17 mouse cellular contexts compared by ENCODE assay signal in genomic region chr4:100409521-100409920, GRCm38 (mm10).
"Had no signal": no experiment of that assay in that cellular context is flagged by ENCODE, and none has a peak within 500 bp of the region (broad histone marks: within the 10 kb centered on the region; RNA-seq: fewer than 3 reads in every experiment).

No protein-coding gene starts in this region.

- H3K4me3 ChIP-seq: lung, embryonic 15.5 days; megakaryocyte, embryonic 14.5 days; midbrain, embryonic 13.5 days; midbrain, embryonic 15.5 days; neural tube, embryonic 12.5 days had no signal

- H3K27me3 ChIP-seq: lung, embryonic 15.5 days; megakaryocyte, embryonic 14.5 days; midbrain, embryonic 13.5 days; midbrain, embryonic 15.5 days; neural tube, embryonic 12.5 days had no signal

- H3K36me3 ChIP-seq: midbrain, embryonic 13.5 days; midbrain, embryonic 15.5 days; neural tube, embryonic 12.5 days had no signal

- H3K27ac ChIP-seq: lung, embryonic 15.5 days; macrophage; midbrain, embryonic 13.5 days; midbrain, embryonic 15.5 days; neural tube, embryonic 12.5 days had no signal

- DNase-seq: lung, adult 2 months; lung, postnatal 14 days; lung, postnatal 36 days; retina, postnatal 1 day; right cerebral cortex, adult 18-20 months; right cerebral cortex, postnatal 25 days; right cerebral cortex, postnatal 4 days; spleen, adult 18-20 months; thymus, adult 18-20 months; thymus, postnatal 14 days; thymus, postnatal 36 days had no signal

- H3K4me1 ChIP-seq: megakaryocyte, embryonic 14.5 days; neural tube, embryonic 12.5 days had no signal

- H3K9me3 ChIP-seq: lung, embryonic 15.5 days; megakaryocyte, embryonic 14.5 days; midbrain, embryonic 13.5 days; midbrain, embryonic 15.5 days; neural tube, embryonic 12.5 days had no signal
